Mouse (Mus musculus) testis, adult 2 months (tissue): ENCODE measurements around the gene Hoxc6. TPM values are rescaled to one million over a fixed set of nuclear protein-coding genes. Genes with fewer than 3 reads are reported as not detected.
A peak's percentile ranks its signal among the peaks of the same experiment; 100 is the strongest.

Experiments
- H3K27ac ChIP-seq: fragments of 200-500 bp; 2 replicates; pipeline ENCODE4 v1.5.1; 2012; ENCODE audit warnings: low read depth, low read length; ENCODE audit not compliant: control insufficient read depth, insufficient read depth
- H3K27me3 ChIP-seq: fragments of 200-500 bp; 2 replicates; pipeline ENCODE4 v1.6.1; 2012; ENCODE audit warnings: mild to moderate bottlenecking, low read length, moderate library complexity; ENCODE audit not compliant: control insufficient read depth, insufficient read depth
- H3K36me3 ChIP-seq: fragments of 200-500 bp; 2 replicates; pipeline ENCODE4 v1.6.1; 2012; ENCODE audit warnings: mild to moderate bottlenecking, low read length; ENCODE audit not compliant: control insufficient read depth, insufficient read depth
- H3K4me1 ChIP-seq: fragments of 200-500 bp; 2 replicates; pipeline ENCODE4 v1.6.1; 2012; ENCODE audit warnings: low read length; ENCODE audit not compliant: control insufficient read depth, insufficient read depth
- H3K4me3 ChIP-seq: fragments of 200-500 bp; 2 replicates; pipeline ENCODE4 v1.5.1; 2012; ENCODE audit warnings: low read depth, mild to moderate bottlenecking, low read length, moderate library complexity, mixed read lengths; ENCODE audit not compliant: control insufficient read depth
- CTCF ChIP-seq: fragments of 200-500 bp; IDR thresholded peaks from 2 replicates; pipeline ENCODE4 v1.5.1; 2012; ENCODE audit warnings: low read depth, mild to moderate bottlenecking, inconsistent platforms, low read length, moderate library complexity; ENCODE audit not compliant: control insufficient read depth, insufficient read depth, insufficient replicate concordance
- POLR2A ChIP-seq: fragments of 200-500 bp; IDR thresholded peaks from 2 replicates; pipeline ENCODE4 v1.6.1; 2012; ENCODE audit warnings: low read depth, mild to moderate bottlenecking, inconsistent platforms, low read length, moderate library complexity; ENCODE audit not compliant: control insufficient read depth
- polyA plus RNA-seq: library from polyadenylated mRNA; depleted of rRNA; stranded (reverse); fragments of >200 nt; gene quantifications from 2 replicates; pipeline ENCODE4 v1.2.3, GENCODE M21; 2012

Gene Hoxc6
- polyA plus RNA-seq, 1 experiment = 1.0 TPM

DNA sequence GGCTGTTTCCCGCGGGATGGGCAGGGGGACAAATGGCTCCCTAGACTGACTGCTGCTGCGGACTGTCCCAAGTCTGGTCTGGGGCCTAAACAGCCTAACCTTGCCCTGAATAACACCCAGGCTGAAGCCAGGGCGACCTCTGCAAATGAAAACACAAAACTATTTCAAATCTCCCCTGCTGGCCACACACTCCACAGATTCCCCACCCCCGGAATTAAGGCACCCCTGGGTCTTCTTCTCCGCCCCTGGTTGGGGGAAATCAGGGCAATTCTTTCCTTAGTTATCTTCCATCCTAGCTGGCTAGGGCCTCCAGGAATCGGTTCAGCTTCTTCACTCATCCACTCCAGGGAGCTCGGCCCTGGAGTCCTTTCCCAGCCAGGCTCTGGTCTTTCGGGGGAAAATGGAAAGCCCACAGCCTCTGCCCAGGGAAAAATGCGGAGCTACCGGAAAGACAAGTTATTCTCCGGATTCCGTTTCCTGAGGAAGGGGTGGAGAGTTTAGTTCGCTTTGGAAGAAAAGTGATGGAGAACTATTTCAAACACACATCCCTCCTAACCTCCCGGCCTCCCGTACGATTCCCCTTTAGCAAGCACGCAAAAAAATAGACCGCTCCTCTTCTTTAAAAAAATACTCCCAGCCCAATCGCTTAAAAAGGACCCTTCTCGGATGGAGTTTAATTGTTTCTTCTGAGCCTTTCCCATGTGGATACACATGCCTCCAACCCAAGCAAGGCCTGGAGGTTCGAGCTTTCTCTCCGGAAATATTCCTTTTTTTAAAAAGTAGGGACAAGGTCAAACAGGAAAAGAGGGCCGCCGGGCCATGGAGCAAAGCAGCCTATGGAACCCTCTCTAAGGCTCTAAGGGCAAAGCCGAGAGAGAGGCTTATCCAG lies 32.8 kb upstream of the Hoxc6 start:
- H3K4me1 ChIP-seq = peaks cover 11% of the 10 kb centered on the region
- no peak overlapping the region for H3K4me3 ChIP-seq
- no peak overlapping the region for H3K27ac ChIP-seq
- H3K27me3 ChIP-seq = peaks cover 14% of the 10 kb centered on the region
- H3K36me3 ChIP-seq = no peaks in the 10 kb centered on the region
- TF ChIP-seq CTCF (no peak), POLR2A (no peak)

DNA sequence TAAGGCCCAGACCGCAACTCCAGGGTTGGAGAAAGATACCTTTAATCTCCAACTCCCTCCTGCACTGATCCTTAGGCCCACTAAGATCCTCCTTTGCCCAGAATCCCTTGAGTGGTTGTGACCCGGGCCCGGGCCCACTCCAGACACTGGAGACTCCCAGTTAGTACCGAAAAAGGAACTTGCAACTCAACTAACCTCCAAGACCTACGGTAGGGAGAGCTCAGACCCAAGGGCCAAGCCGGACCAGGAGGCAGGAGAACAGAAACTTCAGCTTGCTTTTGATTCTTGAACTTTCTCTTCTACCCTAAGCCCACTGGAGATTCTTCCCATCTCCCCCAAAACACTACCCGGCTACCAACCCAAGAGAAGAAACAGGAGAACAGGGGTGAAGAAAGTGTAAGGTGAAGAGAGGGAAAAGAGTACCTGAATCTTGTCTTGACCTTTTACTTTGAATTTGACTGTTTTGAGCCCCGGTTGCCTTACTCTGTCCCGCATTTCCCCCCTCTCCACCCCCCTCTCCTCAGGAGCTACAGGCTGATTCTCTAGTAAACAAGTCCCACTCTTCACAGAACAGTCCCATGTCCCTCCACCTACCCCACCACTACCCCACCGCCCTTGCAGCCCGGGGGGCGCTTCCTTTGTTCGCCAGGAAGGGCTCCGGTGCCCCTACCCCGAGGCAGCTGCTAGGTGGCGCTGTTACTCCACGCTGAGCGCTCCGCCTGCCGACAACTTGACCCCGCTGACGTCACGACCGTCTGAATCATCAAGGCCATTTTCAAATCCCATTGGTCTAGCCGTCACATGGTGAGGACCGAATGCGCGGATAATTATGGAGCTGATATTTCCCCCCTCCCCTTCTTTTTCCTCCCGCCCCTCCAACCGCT lies 31.9 kb upstream of the Hoxc6 start:
- Histone ChIP-seq H3K36me3 (no peaks in the 10 kb centered on the region), H3K4me1 (peaks cover 9% of the 10 kb centered on the region), H3K4me3 (no peak overlapping the region), H3K27me3 (peaks cover 11% of the 10 kb centered on the region), H3K27ac (0 out of 2 replicates have a peak overlapping the region, but pooled peaks have one; percentile 22)
- TF ChIP-seq CTCF = peak; percentile 93; the same call in 1 of the 2 replicates
- TF ChIP-seq POLR2A = no peak

DNA sequence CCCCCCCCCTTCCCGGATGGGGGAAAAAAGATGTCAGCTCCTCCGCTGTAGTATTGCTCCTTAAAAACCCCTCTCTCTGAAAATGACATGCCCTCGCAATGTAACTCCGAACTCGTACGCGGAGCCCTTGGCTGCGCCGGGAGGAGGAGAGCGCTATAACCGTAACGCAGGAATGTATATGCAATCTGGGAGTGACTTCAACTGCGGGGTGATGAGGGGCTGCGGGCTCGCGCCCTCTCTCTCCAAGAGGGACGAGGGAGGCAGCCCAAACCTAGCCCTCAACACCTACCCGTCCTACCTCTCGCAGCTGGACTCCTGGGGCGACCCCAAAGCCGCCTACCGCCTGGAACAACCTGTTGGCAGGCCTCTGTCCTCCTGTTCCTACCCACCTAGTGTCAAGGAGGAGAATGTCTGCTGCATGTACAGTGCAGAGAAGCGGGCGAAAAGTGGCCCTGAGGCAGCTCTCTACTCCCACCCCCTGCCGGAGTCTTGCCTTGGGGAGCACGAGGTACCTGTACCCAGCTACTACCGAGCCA lies 31.2 kb upstream of the Hoxc6 start, which contains the start of gene Hoxc10:
Gene Hoxc10, plus strand, starts transcription at position 21 of the 536 bp plus-strand sequence.
- H3K4me3 ChIP-seq = peak within 1 kb of the TSS; percentile 41
- TF ChIP-seq CTCF (no peak), POLR2A (no peak)
- 0 out of 2 replicates have a peak within 1 kb of the TSS, but pooled peaks have one; percentile 22 for H3K27ac ChIP-seq
- H3K36me3 ChIP-seq = no peaks in the 10 kb centered on the region
- H3K27me3 ChIP-seq = peaks cover 11% of the 10 kb centered on the region
- peaks cover 9% of the 10 kb centered on the region for H3K4me1 ChIP-seq

DNA sequence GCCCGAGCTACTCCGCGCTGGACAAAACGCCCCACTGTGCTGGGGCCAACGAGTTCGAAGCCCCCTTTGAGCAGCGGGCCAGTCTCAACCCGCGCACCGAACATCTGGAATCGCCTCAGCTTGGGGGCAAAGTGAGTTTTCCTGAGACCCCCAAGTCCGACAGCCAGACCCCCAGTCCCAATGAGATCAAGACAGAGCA lies 30.8 kb upstream of the Hoxc6 start, which contains the start of gene Hoxc5:
Gene Hoxc5, plus strand, starts transcription at position 132 of the 199 bp plus-strand sequence.
- no peak within 1 kb of the TSS for H3K27ac ChIP-seq
- H3K4me1 ChIP-seq = peaks cover 9% of the 10 kb centered on the region
- no peak for TF ChIP-seq CTCF
- no peak for TF ChIP-seq POLR2A
- no peaks in the 10 kb centered on the region for H3K36me3 ChIP-seq
- H3K27me3 ChIP-seq = peaks cover 11% of the 10 kb centered on the region
- peak within 1 kb of the TSS; percentile 41 for H3K4me3 ChIP-seq

DNA sequence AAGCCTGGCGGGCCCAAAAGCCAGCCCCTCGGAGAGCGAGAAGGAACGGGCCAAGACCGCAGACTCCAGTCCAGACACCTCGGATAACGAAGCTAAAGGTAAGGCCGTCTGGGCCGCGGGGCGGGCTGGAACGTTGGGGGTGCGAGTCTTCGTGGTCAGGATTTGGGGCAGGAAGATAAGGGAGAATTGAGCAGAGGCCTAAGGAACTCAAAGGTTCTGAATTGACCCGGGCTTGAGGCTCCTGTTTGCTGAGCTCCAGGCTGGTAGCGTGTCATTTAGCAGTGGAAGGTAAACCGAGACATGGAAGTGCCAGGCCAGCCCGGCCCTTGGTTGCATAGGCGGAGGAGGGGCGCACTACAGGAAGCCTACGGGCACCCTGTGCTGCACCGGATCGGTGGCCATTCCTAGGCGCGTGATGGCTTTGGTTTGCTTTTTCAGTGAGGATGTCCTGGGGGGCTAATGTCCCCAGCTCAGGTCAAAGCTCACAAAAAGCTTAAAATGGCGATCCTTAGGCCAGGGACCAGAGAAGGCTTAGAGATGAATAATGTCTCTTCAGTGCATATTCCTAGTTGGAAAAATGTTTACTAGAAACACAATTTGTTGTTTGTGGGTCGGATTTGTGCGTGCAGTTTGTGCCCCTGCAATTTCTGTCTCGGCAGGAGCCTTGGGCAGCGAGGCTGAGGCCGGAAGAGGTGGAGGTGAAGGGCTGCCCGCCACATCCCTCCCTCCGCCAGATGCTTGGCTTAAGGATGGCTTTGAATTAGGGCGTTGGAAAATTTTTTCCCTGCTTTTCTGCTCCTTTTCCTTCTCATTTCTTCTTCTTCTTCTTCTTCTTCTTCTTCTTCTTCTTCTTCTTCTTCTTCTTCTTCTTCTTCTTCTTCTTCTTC lies 30.3 kb upstream of the Hoxc6 start:
- no peak overlapping the region; the same call in 1 of the 2 replicates for H3K4me3 ChIP-seq
- H3K27ac ChIP-seq = no peak overlapping the region
- H3K4me1 ChIP-seq = peaks cover 9% of the 10 kb centered on the region
- H3K36me3 ChIP-seq = no peaks in the 10 kb centered on the region
- no peak for TF ChIP-seq POLR2A
- no peak for TF ChIP-seq CTCF
- H3K27me3 ChIP-seq = peaks cover 11% of the 10 kb centered on the region

DNA sequence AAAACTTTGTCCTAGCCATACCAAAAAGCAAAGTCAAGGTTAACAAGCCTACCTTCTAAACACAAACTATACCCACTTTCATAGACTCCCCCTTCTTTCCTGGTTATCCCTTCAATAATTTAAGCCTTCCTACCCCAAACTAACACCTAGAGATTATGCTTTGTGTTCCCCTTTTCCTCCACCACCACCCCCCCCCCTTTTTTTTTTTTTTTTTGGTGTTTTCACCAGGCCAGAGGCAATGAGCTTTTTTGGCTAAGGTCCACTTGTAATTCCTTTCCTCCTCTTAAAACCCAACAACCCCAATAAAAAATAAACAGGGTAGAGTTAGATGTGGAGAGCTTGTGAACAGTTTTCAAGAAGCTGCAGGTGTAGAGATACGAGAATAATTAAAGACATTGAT lies 28.8 kb upstream of the Hoxc6 start:
- H3K27me3 ChIP-seq = peaks cover 5% of the 10 kb centered on the region
- no peak overlapping the region for H3K27ac ChIP-seq
- H3K36me3 ChIP-seq = no peaks in the 10 kb centered on the region
- TF ChIP-seq CTCF = no peak
- TF ChIP-seq POLR2A = no peak
- peaks cover 9% of the 10 kb centered on the region for H3K4me1 ChIP-seq
- no peak overlapping the region for H3K4me3 ChIP-seq
